Mouse (Mus musculus) ES-Bruce4 (cell line): ENCODE data around the gene Ccdc103. TPM values are rescaled to one million over a fixed set of nuclear protein-coding genes. Genes with fewer than 3 reads are reported as not detected.
A peak's percentile ranks its signal among the peaks of the same experiment; 100 is the strongest.

Experiments used
- H3K27ac ChIP-seq: 2 replicates; pipeline ENCODE4 v1.5.1; 2012; ENCODE audit warnings: low read length, inconsistent platforms; ENCODE audit not compliant: insufficient read depth
- H3K27me3 ChIP-seq: 2 replicates; pipeline ENCODE4 v1.6.1; 2012; ENCODE audit warnings: mild to moderate bottlenecking, low read length, inconsistent platforms; ENCODE audit not compliant: control insufficient read depth, poor library complexity, insufficient read depth, severe bottlenecking
- H3K36me3 ChIP-seq: 2 replicates; pipeline ENCODE4 v1.6.1; 2012; ENCODE audit warnings: inconsistent platforms, mild to moderate bottlenecking, low read length, moderate library complexity; ENCODE audit not compliant: control insufficient read depth, poor library complexity, insufficient read depth, severe bottlenecking
- H3K4me1 ChIP-seq: one replicate; pipeline ENCODE4 v1.8.1; 2011; ENCODE audit warnings: low read length; ENCODE audit not compliant: control insufficient read depth, insufficient read depth
- H3K4me3 ChIP-seq: 2 replicates; pipeline ENCODE4 v1.5.1; 2011; ENCODE audit warnings: low read depth, mild to moderate bottlenecking, low read length
- H3K9ac ChIP-seq: 2 replicates; pipeline ENCODE4 v1.6.1; 2012; ENCODE audit warnings: low read depth, mild to moderate bottlenecking, inconsistent platforms; ENCODE audit not compliant: poor library complexity, severe bottlenecking
- H3K9me3 ChIP-seq: replicated peaks from 2 replicates; pipeline ENCODE4 v1.6.1; 2012; ENCODE audit warnings: mild to moderate bottlenecking, low read length, inconsistent platforms; ENCODE audit not compliant: control insufficient read depth, poor library complexity, insufficient read depth, severe bottlenecking
- CTCF ChIP-seq: IDR thresholded peaks from one replicate; pipeline ENCODE4 v1.8.1; 2011; ENCODE audit warnings: low read depth, low read length
- EP300 ChIP-seq: IDR thresholded peaks from 2 replicates; pipeline ENCODE4 v1.6.1; 2011; ENCODE audit warnings: low read depth, low read length; ENCODE audit not compliant: insufficient read depth
- POLR2A ChIP-seq: IDR thresholded peaks from one replicate; pipeline ENCODE4 v1.8.1; 2011; ENCODE audit warnings: low read length; ENCODE audit not compliant: insufficient read depth
- polyA plus RNA-seq: library from polyadenylated mRNA; stranded (reverse); fragments of >200 nt; gene quantifications from 2 replicates; pipeline ENCODE4 v1.2.4, GENCODE M21; 2011; ENCODE audit warnings: low read depth; ENCODE audit not compliant: missing spikeins, insufficient read depth, insufficient read length

Gene Ccdc103
- polyA plus RNA-seq, 1 experiment: 0.37 TPM

- no peak overlapping the region for H3K9ac ChIP-seq
- no peaks in the 10 kb centered on the region for H3K27me3 ChIP-seq
- H3K9me3 ChIP-seq: no peaks in the 10 kb centered on the region
- no peaks in the 10 kb centered on the region for H3K4me1 ChIP-seq
- peaks cover 63% of the 10 kb centered on the region for H3K36me3 ChIP-seq
- no peak overlapping the region for H3K4me3 ChIP-seq
- TF ChIP-seq CTCF: no peak
- TF ChIP-seq POLR2A: no peak
- H3K27ac ChIP-seq: no peak overlapping the region
Observed at GRCm38 (mm10) chr11:102858951-102859350, 22.1 kb upstream of the Ccdc103 start.

- peaks cover 63% of the 10 kb centered on the region for H3K36me3 ChIP-seq
- no peak overlapping the region for H3K4me3 ChIP-seq
- no peaks in the 10 kb centered on the region for H3K9me3 ChIP-seq
- no peak for TF ChIP-seq EP300
- no peak for TF ChIP-seq POLR2A
- TF ChIP-seq CTCF: no peak
- H3K27ac ChIP-seq: no peak overlapping the region
- no peaks in the 10 kb centered on the region for H3K4me1 ChIP-seq
- H3K27me3 ChIP-seq: no peaks in the 10 kb centered on the region
- no peak overlapping the region for H3K9ac ChIP-seq
Observed at GRCm38 (mm10) chr11:102859933-102860332, 21.1 kb upstream of the Ccdc103 start.

GRCm38 (mm10) chr11:102864272-102864671, 16.7 kb upstream of the Ccdc103 start:
- Histone ChIP-seq H3K4me1 (no peaks in the 10 kb centered on the region), H3K27ac (no peak overlapping the region), H3K4me3 (no peak overlapping the region), H3K9me3 (no peaks in the 10 kb centered on the region), H3K27me3 (no peaks in the 10 kb centered on the region), H3K9ac (no peak overlapping the region), H3K36me3 (peaks cover 68% of the 10 kb centered on the region)
- TF ChIP-seq EP300 (no peak), POLR2A (no peak)

- Histone ChIP-seq H3K27me3 (no peaks in the 10 kb centered on the region), H3K4me1 (no peaks in the 10 kb centered on the region), H3K9me3 (no peaks in the 10 kb centered on the region), H3K36me3 (peaks cover 47% of the 10 kb centered on the region), H3K27ac (no peak overlapping the region), H3K4me3 (no peak overlapping the region), H3K9ac (no peak overlapping the region)
- TF ChIP-seq EP300 (no peak), POLR2A (no peak), CTCF (no peak)
Observed at GRCm38 (mm10) chr11:102874801-102875334, 6.1 kb upstream of the Ccdc103 start.

DNA sequence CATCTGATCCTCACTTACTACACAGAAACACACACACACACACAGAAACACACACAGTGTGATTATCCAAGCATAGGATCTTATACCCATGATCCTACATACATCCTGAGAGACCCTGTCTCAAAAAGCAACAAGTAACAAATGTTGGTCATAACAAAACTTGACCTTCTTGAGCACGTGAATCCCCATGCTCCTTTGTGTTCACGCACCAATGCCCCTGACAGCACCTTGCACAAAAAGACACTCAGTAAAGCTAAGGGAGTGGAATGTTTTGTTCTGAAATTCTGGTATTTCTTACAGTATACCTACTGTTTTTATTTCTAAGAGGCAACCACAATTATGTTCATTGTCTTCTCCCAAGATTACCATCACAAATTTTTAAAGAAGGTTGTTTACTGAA, 1.4 kb upstream of the Ccdc103 start:
- Histone ChIP-seq H3K9me3 (no peaks in the 10 kb centered on the region), H3K9ac (peak overlapping the region; percentile 92), H3K36me3 (peaks cover 26% of the 10 kb centered on the region), H3K4me3 (no peak overlapping the region), H3K4me1 (no peaks in the 10 kb centered on the region), H3K27ac (no peak overlapping the region), H3K27me3 (no peaks in the 10 kb centered on the region)
- TF ChIP-seq CTCF (no peak), POLR2A (no peak), EP300 (no peak)

DNA sequence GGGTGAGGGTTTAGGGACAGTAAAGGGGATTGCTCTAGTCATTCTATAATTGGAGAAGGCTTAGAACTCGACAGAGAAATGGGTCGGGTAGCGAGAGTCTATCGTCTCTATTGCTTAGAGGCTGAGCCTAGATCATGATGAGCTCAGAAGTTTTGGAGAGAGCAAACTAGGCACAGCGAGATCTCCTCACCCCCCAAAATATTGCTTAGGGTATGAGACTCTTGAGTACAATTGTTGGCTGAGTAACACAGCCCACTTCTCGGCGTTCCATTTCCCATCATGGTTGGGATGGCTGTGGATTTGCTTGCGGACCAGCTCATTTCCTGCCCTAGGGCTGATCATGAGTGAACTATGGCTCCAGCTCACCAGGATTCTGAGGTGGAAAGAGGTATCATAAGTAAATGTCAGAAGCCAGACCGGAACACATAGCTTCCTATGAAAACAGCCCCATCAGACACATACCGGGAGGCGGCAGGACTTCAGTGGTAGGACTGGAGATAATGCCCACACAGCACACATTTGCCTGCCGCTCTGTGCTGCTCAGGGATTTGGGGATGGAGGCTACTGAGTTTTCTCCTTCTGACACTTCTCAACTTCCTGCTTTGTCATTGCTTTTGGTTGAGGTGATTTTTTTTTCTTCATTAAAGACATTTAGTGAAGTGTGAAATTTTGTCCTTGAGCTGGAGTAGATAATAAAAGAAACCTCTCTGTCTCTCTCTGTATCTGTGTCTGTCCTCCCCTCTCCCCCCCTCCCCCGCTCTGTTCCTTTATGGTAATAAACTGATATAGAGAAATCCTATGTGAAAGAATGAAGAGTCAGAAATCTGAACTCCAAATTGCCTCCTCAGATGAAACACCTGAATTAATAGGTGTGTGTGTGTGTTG, 552 bp downstream of the Ccdc103 start:
- Histone ChIP-seq H3K4me3 (peak overlapping the region; percentile 99), H3K36me3 (peaks cover 13% of the 10 kb centered on the region), H3K9ac (peak overlapping the region; percentile 92), H3K4me1 (no peaks in the 10 kb centered on the region), H3K9me3 (no peaks in the 10 kb centered on the region), H3K27ac (no peak overlapping the region), H3K27me3 (no peaks in the 10 kb centered on the region)
- TF ChIP-seq POLR2A (no peak), EP300 (no peak), CTCF (no peak)
